Mouse (Mus musculus) cerebellum, postnatal 4 days (tissue): ENCODE measurements around the gene Atp6v1c2.

Source experiments
- DNase-seq, 2 experiments: peaks; one replicate each; pipeline ENCODE4 v3.0.0; 2022; ENCODE audit warnings: low spot score in 2 of 2, mixed read lengths in 1 of 2

The Atp6v1c2 gene

DNA sequence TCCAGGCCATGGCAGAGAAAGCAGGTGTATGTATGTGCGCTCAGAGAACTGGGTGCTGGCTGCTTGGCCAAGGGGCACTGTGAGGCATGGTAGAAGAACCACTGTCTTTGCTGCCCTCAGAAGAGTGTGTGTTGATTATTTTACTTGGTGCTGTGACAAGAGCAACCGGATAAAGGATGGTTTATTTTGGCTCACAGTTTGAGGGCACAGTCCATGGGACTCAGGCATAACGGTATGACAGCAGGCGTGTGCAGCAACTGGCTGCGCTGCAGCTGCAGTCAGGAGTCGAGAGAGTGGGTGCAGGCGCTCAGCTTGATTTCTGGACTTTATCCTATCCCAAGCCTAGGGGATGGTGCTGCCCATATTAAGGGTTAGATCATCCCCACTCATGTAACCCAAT lies 70.7 kb downstream of the Atp6v1c2 start:
- DNase-seq: no peak

DNA sequence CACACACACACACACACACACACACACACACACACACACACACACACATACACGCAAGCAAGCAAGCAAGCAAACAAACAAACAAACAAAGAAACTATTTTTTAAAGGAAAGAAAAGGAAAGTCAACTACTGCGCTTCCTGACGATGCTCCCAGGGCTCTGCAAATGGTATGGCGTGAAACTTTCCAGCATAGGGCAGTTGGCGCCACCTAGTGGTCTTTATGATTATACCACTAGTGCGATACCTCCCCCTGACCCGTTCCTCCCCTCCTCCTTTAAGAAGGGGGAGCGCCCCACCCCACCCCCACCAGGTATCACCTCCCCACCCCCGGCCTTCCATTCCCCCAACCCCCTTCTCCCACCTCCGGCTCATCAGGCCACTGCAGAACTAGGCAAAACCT lies 72.3 kb downstream of the Atp6v1c2 start:
- DNase-seq: peak; percentile 44 to 61

DNA sequence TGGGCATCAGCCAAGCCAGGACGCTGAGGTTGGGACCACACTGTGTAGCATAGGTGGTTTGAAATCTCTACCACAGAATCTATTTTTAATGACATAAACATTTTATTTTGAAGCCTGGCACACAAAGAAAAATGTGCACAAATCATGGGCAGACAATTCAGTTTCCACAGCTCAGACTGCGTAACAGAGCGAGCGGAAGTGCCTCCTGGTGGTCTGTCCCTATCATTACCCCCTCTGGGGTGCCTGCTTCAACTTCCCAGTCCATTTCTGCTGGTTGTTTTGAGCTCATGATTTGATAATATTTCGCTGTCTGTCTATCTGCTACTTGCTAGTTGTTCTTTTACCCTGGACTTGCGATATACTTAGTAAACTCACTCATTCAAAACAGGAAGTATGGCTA lies 73.6 kb downstream of the Atp6v1c2 start:
- DNase-seq: no peak

DNA sequence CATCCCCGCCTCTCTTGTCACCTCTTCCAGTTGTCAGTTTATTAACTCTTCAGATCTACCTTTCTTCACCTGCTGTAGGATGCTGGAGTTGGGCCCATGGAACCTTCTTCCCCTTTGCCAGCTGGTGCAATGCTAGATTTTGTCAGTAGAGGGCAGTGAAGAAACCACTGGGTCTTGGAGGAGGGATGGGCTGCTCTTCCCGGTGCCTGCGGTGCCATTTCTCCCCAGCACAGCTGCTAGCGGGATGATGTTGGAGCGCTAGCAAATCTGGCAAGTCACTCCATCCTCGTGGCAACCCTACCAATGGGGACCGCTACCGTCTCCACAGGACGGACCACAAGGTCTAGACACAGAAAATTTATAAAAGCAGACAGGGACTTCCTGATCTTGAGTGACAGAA lies 76.1 kb downstream of the Atp6v1c2 start:
- peak; percentile 60 to 78 for DNase-seq

DNA sequence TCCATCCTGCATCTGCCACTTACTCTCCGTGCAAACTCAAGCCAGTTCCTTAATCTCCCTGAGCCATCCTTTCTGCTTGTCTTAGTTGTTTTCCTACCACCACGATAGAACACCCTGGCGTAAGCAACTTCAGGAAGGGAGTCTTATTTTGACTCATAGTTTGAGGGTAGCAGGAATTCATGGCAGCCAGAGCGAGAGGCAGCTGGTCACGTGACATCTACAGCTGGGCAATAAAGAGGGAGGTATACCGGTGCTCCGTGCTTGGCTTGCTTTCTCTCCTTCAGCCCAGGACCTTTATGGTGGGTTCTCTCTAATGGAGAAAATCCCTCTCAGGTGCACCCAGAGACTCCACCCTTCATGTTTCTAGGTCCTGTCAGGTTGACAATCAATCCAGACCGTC lies 78.2 kb downstream of the Atp6v1c2 start:
- no peak for DNase-seq

DNA sequence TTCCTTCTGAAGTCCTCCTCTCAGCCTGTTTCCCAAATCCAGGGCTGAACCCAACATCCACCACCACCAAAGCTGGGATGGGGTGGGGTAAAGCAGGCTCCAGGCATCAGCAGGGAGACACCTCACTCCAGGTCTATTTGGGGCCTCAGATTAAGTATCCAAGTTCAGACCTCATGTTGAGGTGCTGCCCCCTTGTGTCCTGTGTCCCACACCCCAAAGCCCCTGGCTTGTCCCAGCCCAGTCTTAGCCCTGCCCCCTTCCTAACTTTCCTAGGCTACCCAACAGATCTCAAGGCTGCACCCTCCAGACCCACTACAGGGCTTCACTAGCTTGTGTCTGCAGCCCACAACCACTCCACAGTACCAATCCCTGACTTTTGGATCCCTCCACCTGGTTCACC lies 87.1 kb downstream of the Atp6v1c2 start:
- no peak for DNase-seq

DNA sequence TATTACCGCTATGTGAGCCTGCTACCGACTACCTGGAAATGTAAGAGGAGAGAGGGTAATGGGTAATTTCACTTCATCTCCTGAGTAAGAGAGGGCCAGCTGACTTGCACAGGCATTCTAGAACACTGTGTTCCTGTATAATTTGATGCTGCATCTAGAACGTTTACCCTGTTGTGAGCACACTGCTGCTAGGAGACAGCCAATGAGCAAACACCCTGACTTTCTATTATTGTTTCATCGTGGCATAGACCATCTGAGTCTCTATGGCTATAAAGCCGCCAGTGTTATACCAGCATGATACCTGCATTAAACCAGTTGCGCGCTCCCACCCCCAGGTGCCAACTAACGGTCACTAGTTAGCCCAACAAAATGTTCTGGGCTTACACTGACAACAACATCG lies 87.5 kb downstream of the Atp6v1c2 start:
- DNase-seq: no peak

DNA sequence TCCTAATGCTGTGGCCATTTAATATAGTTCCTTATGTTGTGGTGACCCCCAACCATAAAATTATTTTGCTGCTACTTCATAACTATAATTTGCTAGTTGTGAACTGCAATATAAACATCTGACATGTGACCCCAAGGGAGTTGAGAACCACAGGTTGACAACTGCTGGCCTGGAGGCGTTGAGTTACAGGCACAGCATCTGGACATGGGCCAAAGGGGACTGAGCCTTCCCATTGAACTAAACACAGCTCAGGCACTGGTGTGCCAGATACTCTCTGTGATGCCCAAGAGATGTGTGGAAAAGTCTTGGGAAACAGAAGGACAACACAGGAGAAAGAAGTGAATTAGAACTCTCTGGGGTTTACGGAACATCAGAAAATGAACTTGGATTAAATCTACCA lies 88.1 kb downstream of the Atp6v1c2 start:
- no peak for DNase-seq

DNA sequence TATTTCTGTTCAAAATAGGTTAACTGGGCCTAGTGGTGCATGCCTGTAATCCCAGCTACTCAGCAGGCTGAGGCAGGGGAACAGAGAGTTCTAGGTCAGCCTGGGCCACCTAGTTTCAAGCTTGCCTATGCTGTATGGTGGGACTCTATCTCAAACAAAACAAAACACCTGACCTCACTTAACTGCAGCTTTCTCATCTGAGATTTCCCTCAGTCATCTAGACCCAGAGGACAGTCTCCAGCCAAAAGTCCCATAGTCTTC lies 89.8 kb downstream of the Atp6v1c2 start:
- DNase-seq: no peak

DNA sequence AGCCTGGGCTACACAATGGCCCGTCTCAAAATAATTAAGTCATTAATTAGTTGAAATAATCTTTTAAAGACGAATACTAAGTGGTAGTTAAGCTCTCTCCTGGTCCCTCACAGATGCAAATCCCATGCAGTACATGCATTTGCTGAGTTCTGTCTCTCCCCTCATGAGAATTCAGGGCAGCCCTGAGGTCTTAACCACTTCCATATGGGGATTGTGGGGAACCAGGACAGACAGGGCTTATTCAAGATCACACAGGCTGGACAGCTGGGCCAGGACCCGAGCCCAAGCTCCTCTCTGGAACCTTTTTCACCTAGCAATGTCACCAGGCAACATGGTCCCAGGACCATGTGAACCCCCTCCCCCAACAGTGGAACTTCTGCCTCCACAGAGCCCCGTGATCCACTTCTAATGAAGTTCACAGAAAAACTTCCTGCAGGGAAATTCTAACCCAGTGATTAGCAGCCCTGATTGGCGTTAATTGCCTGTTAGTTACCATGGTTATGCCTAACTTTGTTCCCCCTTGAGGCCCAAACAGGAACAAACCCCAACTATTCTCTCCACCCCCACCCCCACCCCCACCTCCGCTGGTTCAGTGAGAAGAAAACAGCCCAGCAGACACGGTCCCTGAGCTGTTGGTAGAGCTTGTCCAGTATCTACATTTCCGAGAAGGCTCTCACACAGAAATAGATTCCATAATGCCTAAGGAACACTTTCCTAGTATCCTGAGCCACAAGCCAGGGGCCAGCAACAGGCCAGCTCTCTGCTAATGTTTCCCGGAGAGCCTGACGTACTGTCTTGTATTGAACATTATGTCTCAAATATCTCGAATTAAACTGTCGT lies 90.4 kb downstream of the Atp6v1c2 start:
- no peak for DNase-seq

DNA sequence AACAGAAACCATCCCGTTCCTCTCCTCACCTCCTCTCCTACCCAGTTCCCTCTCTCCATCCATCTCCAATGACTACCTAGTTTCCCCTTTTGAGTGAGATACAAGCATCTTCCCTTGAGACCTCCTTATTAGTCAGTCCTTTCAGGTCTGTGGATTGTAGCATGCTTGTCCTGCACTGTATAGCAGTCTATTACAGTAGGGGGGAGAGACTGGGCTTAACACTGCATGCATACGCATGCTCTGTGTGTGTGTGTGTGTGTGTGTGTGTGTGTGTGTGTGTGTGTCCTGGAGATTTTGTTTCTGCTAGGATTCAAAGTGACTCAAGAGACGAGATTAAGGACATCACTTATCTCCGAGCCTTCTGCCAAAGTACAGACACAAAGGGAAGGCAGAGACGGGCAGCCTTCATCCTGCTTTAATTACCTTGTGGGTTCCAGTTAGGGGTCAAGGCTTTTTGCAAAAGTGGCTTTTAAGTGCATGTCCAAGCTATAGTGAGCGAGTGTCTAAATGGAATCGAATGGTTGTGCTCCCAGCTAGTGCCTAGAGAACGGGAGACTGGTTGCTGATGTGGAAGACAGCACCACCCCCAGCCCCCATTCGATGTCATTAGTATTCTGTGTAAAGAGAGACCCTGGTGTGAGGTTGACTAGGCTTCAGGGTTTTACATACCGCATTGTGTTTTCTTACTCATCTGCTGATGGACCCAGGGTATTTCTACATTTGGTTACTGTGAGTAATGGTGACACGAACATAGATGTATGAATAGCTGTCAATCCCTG lies 93.4 kb downstream of the Atp6v1c2 start:
- no peak for DNase-seq
